Mouse (Mus musculus) left cerebral cortex, adult 6 months (tissue): ENCODE results near the gene Prtg. TPM values are rescaled to one million over a fixed set of nuclear protein-coding genes. Genes with fewer than 3 reads are reported as not detected.

ENCODE experiments used
- long read RNA-seq, 2 experiments: library from polyadenylated mRNA; unstranded; transcript quantifications; one replicate each; pipeline ENCODE4 v2.0.0; 2019 to 2020
- polyA plus RNA-seq: library from polyadenylated mRNA; unstranded; fragments of <200 nt; fragmentation: Nextera tagmentation; gene quantifications from 2 replicates; pipeline ENCODE4 v1.2.3, GENCODE M21; 2021

The Prtg gene
- 0.34 and 0.50 TPM in 2 replicates for polyA plus RNA-seq
- long read RNA-seq, experiment 1, full-length matches to known transcripts: 1 of 5 reads
- long read RNA-seq, experiment 1, partial matches to known transcripts: 1 of 5 reads
- long read RNA-seq, experiment 1, other reads (novel, unspliced or antisense): 3 of 5 reads
- long read RNA-seq, experiment 2, partial matches to known transcripts: 0 of 4 reads
- long read RNA-seq, experiment 2, other reads (novel, unspliced or antisense): 4 of 4 reads

GRCm38 (mm10) chr9:72806731-72807419, at the start of gene Prtg:
Prtg (plus strand) TSS chr9:72806874.

DNA sequence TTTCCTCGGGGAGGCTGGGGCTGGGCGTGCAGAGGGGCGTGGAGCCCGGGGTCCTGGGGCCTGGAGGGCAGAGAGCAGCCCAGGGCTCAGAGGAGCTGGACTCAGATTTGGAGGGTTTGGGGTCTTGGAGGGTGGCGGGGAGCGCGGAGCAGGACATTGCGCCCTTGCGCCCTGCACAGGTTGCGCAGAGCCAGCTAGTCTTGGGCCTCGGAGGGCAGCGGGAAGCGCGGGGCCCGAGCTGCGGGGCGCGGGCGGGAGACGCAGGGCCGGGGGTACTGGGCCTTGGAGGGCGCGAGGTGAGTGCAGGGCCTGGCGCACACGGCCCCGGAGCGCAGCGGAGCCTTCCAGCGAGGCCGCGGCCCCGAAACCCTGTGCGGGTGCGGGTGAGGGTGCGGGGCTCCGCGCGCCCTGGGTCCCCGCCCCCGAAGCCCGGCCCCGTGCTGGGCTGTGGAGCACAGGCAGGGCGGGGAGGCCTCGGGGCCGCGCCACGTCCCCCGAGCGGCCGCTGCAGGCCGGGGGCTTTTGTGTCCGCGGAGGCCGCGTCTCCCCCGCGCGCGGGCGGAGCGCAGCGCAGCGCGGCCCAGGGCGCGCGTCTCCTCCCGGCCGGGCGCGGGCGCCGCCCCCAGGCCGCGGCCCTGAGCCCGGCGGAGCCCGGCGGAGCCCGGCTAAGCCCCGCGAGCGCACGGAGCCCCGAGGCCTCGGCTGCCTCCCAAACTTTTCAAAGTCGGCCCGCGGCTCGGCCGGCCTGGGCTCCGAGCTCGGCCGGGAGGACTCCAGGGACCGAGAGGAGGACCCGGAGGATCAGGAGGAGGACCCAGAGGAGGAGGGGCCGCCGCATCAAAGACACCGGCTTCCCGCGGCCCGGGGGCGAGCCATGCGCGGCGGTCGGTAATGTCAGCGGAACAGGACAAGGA, 118.6 kb downstream of the Prtg start, which contains the start of gene Pygo1:
Gene Pygo1, plus strand, starts transcription at position 625 of the 914 bp plus-strand sequence.

DNA sequence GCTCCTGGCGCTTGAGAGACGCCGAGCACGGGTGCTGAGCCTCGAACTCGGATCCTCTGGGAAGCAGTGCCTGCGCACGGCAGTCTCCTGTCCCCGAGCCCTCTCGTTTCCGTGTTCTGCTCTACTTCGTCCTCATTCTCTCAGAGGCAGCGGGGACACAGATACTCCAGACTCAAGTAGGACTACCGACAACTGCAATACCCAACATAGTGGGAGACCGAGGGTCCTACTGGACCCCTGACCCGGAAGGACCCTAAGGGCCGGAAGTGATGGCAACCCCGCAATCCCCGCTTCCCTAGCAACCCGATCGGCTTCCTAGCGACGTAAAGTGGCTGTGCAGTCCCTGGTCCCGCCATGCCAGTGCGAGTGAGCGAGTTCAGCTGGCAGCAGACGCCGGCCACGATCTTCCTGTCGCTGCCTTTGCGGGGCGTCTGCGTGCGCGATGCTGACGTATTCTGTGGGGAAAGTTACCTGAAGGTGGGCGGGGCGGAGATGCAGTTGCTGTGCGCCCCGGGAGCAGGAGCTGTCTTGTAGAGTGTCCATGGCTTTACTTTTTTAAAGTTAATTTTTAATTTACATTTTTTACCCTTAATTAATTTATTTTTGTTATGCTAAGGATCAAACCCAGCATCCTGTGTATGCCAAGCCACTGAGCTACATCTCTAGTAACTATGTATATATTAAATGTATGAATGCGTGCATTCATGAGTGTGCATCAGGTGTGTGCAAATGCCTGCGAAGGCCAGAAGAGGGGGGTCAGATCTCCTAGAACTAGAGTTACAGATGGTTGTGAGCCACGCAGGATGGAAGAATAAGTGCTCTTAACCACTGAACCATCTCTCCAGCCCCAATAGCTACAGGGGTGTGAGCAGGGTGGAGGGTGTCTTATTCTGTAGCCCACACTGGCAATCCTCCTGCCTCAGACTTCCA, 152.1 kb downstream of the Prtg start, which contains the start of the genes Dyx1c1 and Gm44503:
Gene Dyx1c1, plus strand, starts transcription at position 265 of the 930 bp plus-strand sequence.
Gene Gm44503, plus strand, starts transcription at position 332 of the 930 bp plus-strand sequence.

Other genes with a start within 250 kb of the Prtg start
- gene Nedd4, start 144.5 kb upstream of the Prtg start, polyA plus RNA-seq: 127 and 156 TPM in 2 replicates
- 2.8 and 3.4 TPM in 2 replicates for gene Pygo1, start 118.8 kb downstream of the Prtg start, polyA plus RNA-seq
- gene Dyx1c1, start 151.9 kb downstream of the Prtg start, polyA plus RNA-seq: 1.3 and 1.6 TPM in 2 replicates
- not detected in 2 replicates for gene Gm44503, start 152.0 kb downstream of the Prtg start, polyA plus RNA-seq
- 20.7 and 26.3 TPM in 2 replicates for gene Ccpg1os, start 178.5 kb downstream of the Prtg start, polyA plus RNA-seq
- gene Ccpg1, start 178.6 kb downstream of the Prtg start, polyA plus RNA-seq: 43.9 and 47.6 TPM in 2 replicates
- 6.7 and 8.8 TPM in 2 replicates for gene Pigb, start 233.5 kb downstream of the Prtg start, polyA plus RNA-seq
- 0.89 and 0.94 TPM in 2 replicates for gene Rab27a, start 238.0 kb downstream of the Prtg start, polyA plus RNA-seq